Mouse (Mus musculus): ENCODE data around the gene Gm49361. TPM values are rescaled to one million over a fixed set of nuclear protein-coding genes. Genes with fewer than 3 reads are reported as not detected.
A peak's percentile ranks its signal among the peaks of the same experiment; 100 is the strongest.

Gene Gm49361
- polyA plus RNA-seq, 1 experiment, result 2.2 TPM

GRCm38 (mm10) chr14:57616339-57616965 is 129.5 kb downstream of the Gm49361 start:
- 32% methylated on average over 6 of the region's 6 CpGs for WGBS
- Histone ChIP-seq H3K4me3 (replicated peaks; ENCODE audit: extremely low read depth, low read depth, low read length) (no peak overlapping the region), H3K4me1 (ENCODE audit: control insufficient read depth, insufficient read depth, low read length) (peaks cover 5% of the 10 kb centered on the region)
- no peak for DNase-seq
- TF ChIP-seq POLR2A (IDR thresholded peaks at IDR 0.05; ENCODE audit: borderline replicate concordance, extremely low read depth, low read depth, low read length) (no peak), CTCF (IDR thresholded peaks at IDR 0.05; ENCODE audit: insufficient read depth, low read length) (no peak)

GRCm38 (mm10) chr14:57615828-57616227 is 130.1 kb downstream of the Gm49361 start:
- no peak overlapping the region for H3K4me3 ChIP-seq (replicated peaks; ENCODE audit: extremely low read depth, low read depth, low read length)
- 74% methylated on average over 6 of the region's 6 CpGs for WGBS
- DNase-seq, result no peak

GRCm38 (mm10) chr14:57611034-57611433 is 134.9 kb downstream of the Gm49361 start:
- TF ChIP-seq POLR2A (IDR thresholded peaks at IDR 0.05; ENCODE audit: borderline replicate concordance, extremely low read depth, low read depth, low read length), result no peak
- TF ChIP-seq CTCF (IDR thresholded peaks at IDR 0.05; ENCODE audit: insufficient read depth, low read length), result no peak
- Histone ChIP-seq H3K4me3 (replicated peaks; ENCODE audit: extremely low read depth, low read depth, low read length) (no peak overlapping the region), H3K4me1 (ENCODE audit: control insufficient read depth, insufficient read depth, low read length) (peaks cover 3% of the 10 kb centered on the region)
- 88% methylated on average over 2 of the region's 2 CpGs for WGBS
- no peak for DNase-seq

More at GRCm38 (mm10) chr14:57615828-57616227, 130.1 kb downstream of the Gm49361 start:
- H3K4me1 ChIP-seq (ENCODE audit: control insufficient read depth, insufficient read depth, low read length), result peaks cover 5% of the 10 kb centered on the region
- TF ChIP-seq POLR2A (IDR thresholded peaks at IDR 0.05; ENCODE audit: borderline replicate concordance, extremely low read depth, low read depth, low read length), result no peak
- TF ChIP-seq CTCF (IDR thresholded peaks at IDR 0.05; ENCODE audit: insufficient read depth, low read length), result no peak

- 63% methylated on average over 4 of the region's 4 CpGs for WGBS
- TF ChIP-seq CTCF (IDR thresholded peaks at IDR 0.05; ENCODE audit: insufficient read depth, low read length) (no peak), POLR2A (IDR thresholded peaks at IDR 0.05; ENCODE audit: borderline replicate concordance, extremely low read depth, low read depth, low read length) (no peak)
- Histone ChIP-seq H3K4me1 (ENCODE audit: control insufficient read depth, insufficient read depth, low read length) (peaks cover 3% of the 10 kb centered on the region), H3K4me3 (replicated peaks; ENCODE audit: extremely low read depth, low read depth, low read length) (no peak overlapping the region)
- no peak for DNase-seq
These were observed 136.0 kb downstream of the Gm49361 start for GRCm38 (mm10) chr14:57609816-57610329.

- 9% methylated on average over 1 of the region's 1 CpGs for WGBS
- TF ChIP-seq POLR2A (IDR thresholded peaks at IDR 0.05; ENCODE audit: borderline replicate concordance, extremely low read depth, low read depth, low read length) (no peak), CTCF (IDR thresholded peaks at IDR 0.05; ENCODE audit: insufficient read depth, low read length) (no peak)
- H3K4me3 ChIP-seq (replicated peaks; ENCODE audit: extremely low read depth, low read depth, low read length), result no peak overlapping the region
- H3K4me1 ChIP-seq (ENCODE audit: control insufficient read depth, insufficient read depth, low read length), result peaks cover 3% of the 10 kb centered on the region
- peak; percentile 97 for DNase-seq
These were observed 138.4 kb downstream of the Gm49361 start for GRCm38 (mm10) chr14:57607500-57607899.

GRCm38 (mm10) chr14:57606663-57607365 is 139.1 kb downstream of the Gm49361 start:
- Histone ChIP-seq H3K4me1 (ENCODE audit: control insufficient read depth, insufficient read depth, low read length) (peaks cover 3% of the 10 kb centered on the region), H3K4me3 (replicated peaks; ENCODE audit: extremely low read depth, low read depth, low read length) (no peak overlapping the region)
- WGBS, result 33% methylated on average over 8 of the region's 8 CpGs
- TF ChIP-seq CTCF (IDR thresholded peaks at IDR 0.05; ENCODE audit: insufficient read depth, low read length) (no peak), POLR2A (IDR thresholded peaks at IDR 0.05; ENCODE audit: borderline replicate concordance, extremely low read depth, low read depth, low read length) (no peak)
- DNase-seq, result no peak

GRCm38 (mm10) chr14:57593279-57593678 is 152.6 kb downstream of the Gm49361 start:
- DNase-seq, result no peak
- TF ChIP-seq POLR2A (IDR thresholded peaks at IDR 0.05; ENCODE audit: borderline replicate concordance, extremely low read depth, low read depth, low read length), result no peak
- TF ChIP-seq CTCF (IDR thresholded peaks at IDR 0.05; ENCODE audit: insufficient read depth, low read length), result no peak
- Histone ChIP-seq H3K4me1 (ENCODE audit: control insufficient read depth, insufficient read depth, low read length) (peaks cover 2% of the 10 kb centered on the region; the same call in 1 of the 2 replicates), H3K4me3 (replicated peaks; ENCODE audit: extremely low read depth, low read depth, low read length) (no peak overlapping the region)
- 94% methylated on average over 5 of the region's 5 CpGs for WGBS

Other genes starting within 250 kb of the Gm49361 start
- 16.5 and 24.0 TPM in 2 replicates for gene Il17d, start 221.3 kb downstream of the Gm49361 start, polyA plus RNA-seq (2012; rRNA removed)
- 9.3 and 18.2 TPM in 2 replicates for gene Eef1akmt1, start 174.5 kb downstream of the Gm49361 start, polyA plus RNA-seq (2012; rRNA removed)
- 2.3 and 3.8 TPM in 2 replicates for gene Xpo4, start 80.7 kb downstream of the Gm49361 start, polyA plus RNA-seq (2012; rRNA removed)
- gene Lats2, start 12.3 kb upstream of the Gm49361 start, polyA plus RNA-seq (2012; rRNA removed), result 85.5 and 111 TPM in 2 replicates
- 5.2 and 5.3 TPM in 2 replicates for gene Sap18, start 52.1 kb upstream of the Gm49361 start, polyA plus RNA-seq (2012; rRNA removed)
- gene Ska3, start 80.1 kb upstream of the Gm49361 start, polyA plus RNA-seq (2012; rRNA removed), result 0.06 and 0.27 TPM in 2 replicates
- 29.7 and 35.8 TPM in 2 replicates for gene Mrpl57, start 80.1 kb upstream of the Gm49361 start, polyA plus RNA-seq (2012; rRNA removed)
- gene Zdhhc20, start 144.2 kb upstream of the Gm49361 start, polyA plus RNA-seq (2012; rRNA removed), result 6.2 and 9.4 TPM in 2 replicates

Measured in lung, adult 2 months (tissue).